Mouse (Mus musculus): ENCODE data around the gene Lemd2.

- no peak for TF ChIP-seq CTCF (IDR thresholded peaks at IDR 0.05; ENCODE audit: low read depth, low read length)
- TF ChIP-seq GATA1 (IDR thresholded peaks at IDR 0.05; ENCODE audit: borderline replicate concordance, low read length) = no peak
- no peak for TF ChIP-seq TAL1 (conservative IDR thresholded peaks at IDR 0.05; ENCODE audit: low read depth, low read length)
Measured at GRCm38 (mm10) chr17:27212768-27213525, 8.7 kb upstream of the Lemd2 start.
